Mouse (Mus musculus): ENCODE measurements around the gene Tacc3.

DNA sequence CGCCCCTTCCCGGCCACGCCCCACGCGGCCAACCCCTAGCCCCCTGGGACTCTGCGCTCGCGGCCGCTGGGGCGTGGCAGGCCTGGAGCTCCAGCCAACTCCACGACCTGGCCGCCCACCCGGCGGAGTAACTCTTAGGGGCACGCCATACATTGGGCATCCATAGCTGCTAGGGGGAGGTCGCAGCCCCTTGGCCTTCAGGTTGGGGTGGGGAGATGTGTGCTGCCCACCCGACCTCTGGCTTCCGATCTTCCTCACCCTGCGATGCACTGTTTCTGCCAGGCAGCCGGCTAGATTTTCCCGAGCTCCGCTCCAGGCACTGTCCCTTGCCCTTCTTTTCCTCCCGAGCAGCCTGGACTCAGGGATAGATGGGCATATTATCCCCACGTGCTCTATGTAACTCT is 37.8 kb downstream of the Tacc3 start:
- TF ChIP-seq POLR2A (IDR thresholded peaks at IDR 0.05; ENCODE audit: insufficient read depth, low read length) (no peak), EP300 (IDR thresholded peaks at IDR 0.05; ENCODE audit: insufficient read depth, low read depth, low read length) (no peak), CTCF (IDR thresholded peaks at IDR 0.05; ENCODE audit: low read depth, low read length) (no peak)

Measured in ES-Bruce4 (cell line).